Mouse (Mus musculus): ENCODE results near the gene Nipa2. TPM values are rescaled to one million over a fixed set of nuclear protein-coding genes. Genes with fewer than 3 reads are reported as not detected.

Gene Nipa2
- polyA plus RNA-seq, 1 experiment = not detected

- Histone ChIP-seq H3K27ac (ENCODE audit: insufficient read depth, low read depth, low read length) (no peak overlapping the region), H3K4me3 (ENCODE audit: insufficient read depth, low read depth, low read length) (no peak overlapping the region), H3K4me1 (ENCODE audit: control insufficient read depth, insufficient read depth, low read length) (no peaks in the 10 kb centered on the region)
- 61% methylated on average over 4 of the region's 4 CpGs for WGBS
- TF ChIP-seq CTCF (IDR thresholded peaks at IDR 0.05; ENCODE audit: insufficient read depth, low read depth, low read length) (no peak), POLR2A (IDR thresholded peaks at IDR 0.05; ENCODE audit: insufficient read depth, low read depth, low read length) (no peak)
Measured at GRCm38 (mm10) chr7:55984754-55985153, 22.5 kb upstream of the Nipa2 start.

DNA sequence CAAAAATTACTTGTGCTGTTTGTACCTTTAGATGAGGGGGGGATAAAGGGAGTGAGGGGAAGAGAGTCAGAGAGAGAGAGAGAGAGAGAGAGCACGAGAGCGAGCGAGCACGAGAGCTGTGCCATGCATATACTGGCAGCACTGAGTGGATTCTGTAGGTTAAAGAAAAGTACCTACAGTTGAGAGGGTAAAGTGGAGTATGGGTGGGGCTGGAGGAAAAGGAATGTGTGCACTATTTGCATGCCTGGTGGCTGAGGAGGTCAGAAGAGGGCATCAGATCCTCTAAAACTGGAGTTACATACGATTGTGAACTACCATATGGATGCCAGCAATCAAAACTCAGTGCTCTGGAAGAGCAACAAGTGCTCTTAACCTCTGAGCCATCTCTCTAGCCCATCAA, 20.8 kb upstream of the Nipa2 start:
- TF ChIP-seq CTCF (IDR thresholded peaks at IDR 0.05; ENCODE audit: insufficient read depth, low read depth, low read length) (no peak), POLR2A (IDR thresholded peaks at IDR 0.05; ENCODE audit: insufficient read depth, low read depth, low read length) (no peak)
- WGBS = 90% methylated on average over 5 of the region's 5 CpGs

DNA sequence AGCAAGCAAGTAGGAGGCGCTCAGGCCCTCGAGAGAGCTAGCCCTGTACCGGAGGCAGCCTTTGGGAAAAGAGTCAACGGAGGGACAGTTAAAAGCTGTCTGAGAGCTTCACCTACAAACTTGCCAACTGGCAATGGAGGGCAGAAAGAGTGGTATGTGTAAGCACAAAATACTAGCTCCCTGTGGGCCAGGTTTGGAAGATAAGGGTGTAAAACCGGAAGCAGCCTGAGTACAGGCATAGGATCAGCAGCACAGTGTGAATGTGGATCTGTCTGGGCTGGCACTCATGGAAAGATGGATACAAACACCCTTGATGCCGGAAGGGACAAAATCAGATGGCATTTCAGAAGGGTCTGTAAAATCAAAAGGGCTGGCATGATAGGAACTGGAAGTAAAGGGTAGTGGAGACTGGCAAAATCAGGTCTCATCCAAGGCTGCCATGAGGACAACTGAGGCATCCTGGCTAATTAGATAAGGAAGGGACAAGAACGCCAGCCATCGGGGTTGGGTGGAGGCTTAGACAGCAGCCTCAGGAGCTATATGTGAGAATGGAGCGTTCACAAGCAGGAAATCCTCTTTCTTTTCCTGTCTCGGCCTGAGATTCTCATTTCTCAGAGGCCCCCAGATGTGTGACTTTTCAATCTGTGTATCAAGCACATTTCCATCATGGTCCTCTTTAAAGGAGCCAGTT, 19.9 kb upstream of the Nipa2 start:
- WGBS = 92% methylated on average over 10 of the region's 10 CpGs

More for the DNA sequence above, 20.8 kb upstream of the Nipa2 start:
- H3K27ac ChIP-seq (ENCODE audit: insufficient read depth, low read depth, low read length) = no peak overlapping the region
- no peak overlapping the region for H3K4me3 ChIP-seq (ENCODE audit: insufficient read depth, low read depth, low read length)
- no peaks in the 10 kb centered on the region for H3K4me1 ChIP-seq (ENCODE audit: control insufficient read depth, insufficient read depth, low read length)

GRCm38 (mm10) chr7:55981511-55981910, 19.2 kb upstream of the Nipa2 start:
- 97% methylated on average over 2 of the region's 2 CpGs for WGBS
- no peaks in the 10 kb centered on the region for H3K4me1 ChIP-seq (ENCODE audit: control insufficient read depth, insufficient read depth, low read length)
- no peak overlapping the region for H3K27ac ChIP-seq (ENCODE audit: insufficient read depth, low read depth, low read length)
- TF ChIP-seq CTCF (IDR thresholded peaks at IDR 0.05; ENCODE audit: insufficient read depth, low read depth, low read length) (no peak), POLR2A (IDR thresholded peaks at IDR 0.05; ENCODE audit: insufficient read depth, low read depth, low read length) (no peak)
- H3K4me3 ChIP-seq (ENCODE audit: insufficient read depth, low read depth, low read length) = no peak overlapping the region

More for the DNA sequence above, 19.9 kb upstream of the Nipa2 start:
- H3K4me1 ChIP-seq (ENCODE audit: control insufficient read depth, insufficient read depth, low read length) = no peaks in the 10 kb centered on the region
- H3K4me3 ChIP-seq (ENCODE audit: insufficient read depth, low read depth, low read length) = no peak overlapping the region
- TF ChIP-seq POLR2A (IDR thresholded peaks at IDR 0.05; ENCODE audit: insufficient read depth, low read depth, low read length) = no peak
- TF ChIP-seq CTCF (IDR thresholded peaks at IDR 0.05; ENCODE audit: insufficient read depth, low read depth, low read length) = no peak
- no peak overlapping the region for H3K27ac ChIP-seq (ENCODE audit: insufficient read depth, low read depth, low read length)

- Histone ChIP-seq H3K4me1 (ENCODE audit: control insufficient read depth, insufficient read depth, low read length) (no peaks in the 10 kb centered on the region), H3K27ac (ENCODE audit: insufficient read depth, low read depth, low read length) (no peak overlapping the region), H3K4me3 (ENCODE audit: insufficient read depth, low read depth, low read length) (no peak overlapping the region)
- 95% methylated on average over 2 of the region's 2 CpGs for WGBS
- TF ChIP-seq POLR2A (IDR thresholded peaks at IDR 0.05; ENCODE audit: insufficient read depth, low read depth, low read length) (no peak), CTCF (IDR thresholded peaks at IDR 0.05; ENCODE audit: insufficient read depth, low read depth, low read length) (no peak)
Measured at GRCm38 (mm10) chr7:55974429-55974828, 12.2 kb upstream of the Nipa2 start.

DNA sequence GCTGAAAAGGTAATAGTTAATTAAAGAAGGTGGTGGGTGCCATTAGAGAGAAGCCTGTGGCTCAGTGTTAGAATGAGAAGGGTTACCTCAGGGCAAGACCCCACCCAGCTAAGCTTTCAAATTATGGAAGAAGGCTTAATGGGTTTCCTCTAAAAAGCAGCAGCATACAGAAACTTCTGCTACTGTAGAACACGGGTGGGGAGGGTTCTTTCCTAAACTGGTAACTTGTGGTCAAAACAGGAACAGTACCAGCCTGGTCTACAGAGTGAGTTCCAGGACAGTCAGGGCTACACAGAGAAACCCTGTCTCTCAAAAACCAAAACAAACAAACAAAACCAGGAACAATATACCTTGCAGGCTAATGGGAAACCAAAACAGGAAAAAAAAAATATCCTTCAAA, 7.1 kb upstream of the Nipa2 start:
- Histone ChIP-seq H3K4me3 (ENCODE audit: insufficient read depth, low read depth, low read length) (no peak overlapping the region), H3K4me1 (ENCODE audit: control insufficient read depth, insufficient read depth, low read length) (no peaks in the 10 kb centered on the region), H3K27ac (ENCODE audit: insufficient read depth, low read depth, low read length) (no peak overlapping the region)
- no peak for TF ChIP-seq CTCF (IDR thresholded peaks at IDR 0.05; ENCODE audit: insufficient read depth, low read depth, low read length)
- no peak for TF ChIP-seq POLR2A (IDR thresholded peaks at IDR 0.05; ENCODE audit: insufficient read depth, low read depth, low read length)
- WGBS = 75% methylated on average over 1 of the region's 1 CpGs

GRCm38 (mm10) chr7:55968258-55968901, 6.1 kb upstream of the Nipa2 start:
- WGBS = 45% methylated on average over 16 of the region's 16 CpGs
- H3K27ac ChIP-seq (ENCODE audit: insufficient read depth, low read depth, low read length) = no peak overlapping the region
- TF ChIP-seq POLR2A (IDR thresholded peaks at IDR 0.05; ENCODE audit: insufficient read depth, low read depth, low read length) = no peak
- no peak for TF ChIP-seq CTCF (IDR thresholded peaks at IDR 0.05; ENCODE audit: insufficient read depth, low read depth, low read length)

DNA sequence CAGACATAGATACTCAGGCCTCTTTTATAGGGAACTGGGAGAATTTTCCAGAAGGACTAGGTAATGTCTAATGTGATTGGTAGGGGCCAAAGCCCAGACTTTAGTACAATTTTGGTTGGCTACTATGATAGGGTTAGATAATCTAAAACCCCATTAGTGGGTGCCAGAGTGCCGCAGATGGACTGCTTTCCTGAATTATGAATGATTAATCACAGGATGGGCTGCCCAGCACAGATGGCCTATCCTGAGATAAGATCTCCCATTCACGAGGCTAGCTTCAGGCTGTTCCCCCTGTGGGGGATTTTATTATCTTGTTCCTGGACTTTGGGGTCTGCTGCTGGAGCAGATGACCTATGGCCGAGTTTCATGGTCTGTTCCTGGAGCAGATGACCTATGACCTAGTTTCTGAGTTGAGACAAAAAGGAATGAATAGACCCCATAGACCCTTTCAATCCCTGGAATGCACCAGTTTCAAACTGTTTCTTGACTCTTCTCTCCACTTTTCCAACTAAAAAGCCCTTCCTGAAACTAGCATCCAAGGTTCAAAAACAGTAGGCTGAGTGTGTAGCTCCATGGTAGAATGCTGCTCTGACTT, 4.7 kb upstream of the Nipa2 start:
- TF ChIP-seq POLR2A (IDR thresholded peaks at IDR 0.05; ENCODE audit: insufficient read depth, low read depth, low read length) (no peak), CTCF (IDR thresholded peaks at IDR 0.05; ENCODE audit: insufficient read depth, low read depth, low read length) (no peak)
- 57% methylated on average over 3 of the region's 3 CpGs for WGBS
- Histone ChIP-seq H3K27ac (ENCODE audit: insufficient read depth, low read depth, low read length) (no peak overlapping the region), H3K4me3 (ENCODE audit: insufficient read depth, low read depth, low read length) (no peak overlapping the region), H3K4me1 (ENCODE audit: control insufficient read depth, insufficient read depth, low read length) (no peaks in the 10 kb centered on the region)

More at GRCm38 (mm10) chr7:55968258-55968901, 6.1 kb upstream of the Nipa2 start:
- peak overlapping the region; percentile 42 for H3K4me3 ChIP-seq (ENCODE audit: insufficient read depth, low read depth, low read length)
- H3K4me1 ChIP-seq (ENCODE audit: control insufficient read depth, insufficient read depth, low read length) = no peaks in the 10 kb centered on the region

DNA sequence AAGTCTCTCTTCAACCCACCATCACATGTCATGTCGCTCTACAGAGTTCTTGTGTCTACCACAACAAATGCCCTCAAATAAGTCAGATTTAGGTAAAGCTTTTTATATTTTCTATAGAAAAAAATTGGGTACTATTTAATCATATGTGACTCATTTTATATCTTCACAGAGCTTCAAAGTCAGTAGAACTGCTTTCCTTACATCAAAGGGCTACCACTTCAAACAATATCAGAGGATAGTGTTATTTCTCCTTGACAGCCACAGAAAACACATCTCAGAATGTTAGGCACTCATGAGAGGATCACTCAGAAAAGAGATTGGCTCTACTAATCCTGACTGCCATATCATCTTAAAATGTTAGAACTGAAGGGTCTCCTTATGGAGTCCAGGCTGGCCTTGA, 1.8 kb downstream of the Nipa2 start:
- 98% methylated on average over 1 of the region's 1 CpGs for WGBS
- Histone ChIP-seq H3K4me1 (ENCODE audit: control insufficient read depth, insufficient read depth, low read length) (peaks cover 2% of the 10 kb centered on the region; the same call in 1 of the 2 replicates), H3K27ac (ENCODE audit: insufficient read depth, low read depth, low read length) (no peak overlapping the region), H3K4me3 (ENCODE audit: insufficient read depth, low read depth, low read length) (no peak overlapping the region)
- TF ChIP-seq POLR2A (IDR thresholded peaks at IDR 0.05; ENCODE audit: insufficient read depth, low read depth, low read length) (no peak), CTCF (IDR thresholded peaks at IDR 0.05; ENCODE audit: insufficient read depth, low read depth, low read length) (no peak)

Measured in olfactory bulb, adult 2 months (tissue).